Mouse (Mus musculus): ENCODE results near the gene Gpn1.

DNA sequence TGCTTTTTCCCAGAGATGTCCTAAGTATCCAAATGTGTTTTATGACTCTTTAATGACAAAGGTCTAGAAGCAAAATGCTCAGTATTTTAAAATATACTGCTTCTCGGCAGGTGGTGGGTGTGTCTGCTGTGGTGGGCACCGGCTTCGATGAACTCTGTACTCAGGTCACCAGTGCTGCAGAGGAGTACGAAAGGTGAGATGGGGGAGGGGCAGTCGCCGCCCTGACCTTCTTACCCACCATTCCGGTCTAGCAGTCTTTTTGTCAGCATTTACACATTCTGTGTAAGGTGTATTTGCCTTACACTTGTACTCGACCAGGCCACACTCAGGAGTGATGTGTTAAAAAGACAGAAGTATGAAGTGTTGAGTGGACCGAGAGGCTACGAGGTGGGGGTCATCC, 10.3 kb downstream of the Gpn1 start:
- TF ChIP-seq CTCF (conservative IDR thresholded peaks at IDR 0.05 in 1 of 2, IDR thresholded peaks at IDR 0.05 in 1 of 2; ENCODE audit: low read depth in 2 of 2, low read length in 2 of 2) (no peak), USF1 (IDR thresholded peaks at IDR 0.05; ENCODE audit: low read depth, low read length) (no peak), CHD2 (IDR thresholded peaks at IDR 0.05; ENCODE audit: low read length) (no peak), UBTF (IDR thresholded peaks at IDR 0.05; ENCODE audit: low read depth, low read length) (no peak), MXI1 (IDR thresholded peaks at IDR 0.05; ENCODE audit: low read depth, low read length) (no peak), MAFK (IDR thresholded peaks at IDR 0.05; ENCODE audit: insufficient replicate concordance, low read length) (no peak), KAT2A (IDR thresholded peaks at IDR 0.05; ENCODE audit: insufficient replicate concordance, low read length) (no peak)

Data from CH12.LX (cell line).